Mouse (Mus musculus): ENCODE measurements around the gene Strada. TPM values are rescaled to one million over a fixed set of nuclear protein-coding genes. Genes with fewer than 3 reads are reported as not detected.
A peak's percentile ranks its signal among the peaks of the same experiment; 100 is the strongest.
"Not testable (repeated sequence)": the region's sequence is repeated elsewhere in the genome, so short reads cannot be mapped to it uniquely, and the experiment has no call there.

Gene Strada
- total RNA-seq, 2 experiments from 2014 or later = 32.0 to 34.3 TPM

DNA sequence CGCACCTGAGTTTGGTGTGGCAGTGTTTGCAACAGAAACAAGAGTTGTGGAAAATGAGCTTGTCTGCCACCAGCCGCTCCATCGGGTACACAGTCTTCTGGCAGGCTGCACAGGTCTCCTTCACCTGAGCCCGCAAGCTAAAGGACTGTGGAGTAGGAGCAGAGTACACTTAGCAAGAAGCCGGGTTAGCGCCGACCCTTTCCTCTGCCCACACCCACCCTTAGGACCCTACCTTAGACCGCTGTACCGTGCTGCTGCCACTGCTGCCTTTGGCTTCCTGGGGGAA, 43.1 kb downstream of the Strada start:
- Histone ChIP-seq H3K27ac (peak overlapping the region; percentile 99), H3K4me3 (peak overlapping the region; percentile 85)
- TF ChIP-seq CTCF (conservative IDR thresholded peaks at IDR 0.05) = no peak
- no peak for DNase-seq (ENCODE audit: low spot score in 2 of 2)

DNA sequence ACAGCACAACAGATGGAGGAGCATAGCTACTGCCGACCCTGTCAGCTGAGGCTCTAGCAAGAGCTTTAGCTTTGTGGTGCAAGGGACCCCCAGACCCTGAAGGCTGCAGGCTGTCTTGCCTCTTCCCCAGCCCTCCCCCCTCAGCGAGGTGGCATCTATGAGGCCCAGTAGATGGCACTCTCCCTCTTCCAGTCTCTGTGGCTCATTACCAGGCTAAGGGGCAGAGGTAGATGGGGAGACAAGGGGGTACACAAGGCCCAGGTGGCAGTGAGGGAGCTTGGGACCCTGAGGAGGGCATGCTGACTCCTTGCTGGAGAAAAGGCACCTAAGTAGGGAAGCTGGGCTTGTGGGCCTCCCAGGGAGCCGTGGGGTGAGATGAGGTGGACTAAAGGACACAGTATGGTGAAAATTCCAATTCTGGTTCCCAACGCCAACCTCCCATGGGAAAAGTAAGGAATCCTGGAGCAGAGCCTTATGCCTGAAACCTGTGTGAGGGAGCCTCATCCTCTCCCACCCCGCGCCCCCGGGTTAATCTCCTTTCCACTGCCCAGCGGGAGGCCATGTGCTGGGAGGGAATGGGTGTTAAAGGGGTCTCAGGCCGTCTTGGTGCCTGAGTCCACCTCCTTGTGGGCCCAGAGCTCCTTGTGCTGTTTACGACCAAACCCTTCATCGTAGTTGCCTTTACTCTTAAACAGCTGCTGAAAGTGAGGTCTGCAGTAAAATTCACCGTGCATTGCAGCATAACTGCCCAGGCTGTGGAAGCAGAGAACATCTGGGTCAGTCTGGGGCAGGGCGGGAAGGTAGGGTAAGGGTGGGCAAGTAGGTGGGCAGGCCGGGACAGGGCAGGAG, 43.7 kb downstream of the Strada start:
- peak in 1 of 2 experiments; percentile 63 for DNase-seq (ENCODE audit: low spot score in 2 of 2)
- Histone ChIP-seq H3K27ac (peak overlapping the region; percentile 99), H3K4me3 (peak overlapping the region; percentile 85)
- peak; percentile 78 for TF ChIP-seq CTCF (conservative IDR thresholded peaks at IDR 0.05)

DNA sequence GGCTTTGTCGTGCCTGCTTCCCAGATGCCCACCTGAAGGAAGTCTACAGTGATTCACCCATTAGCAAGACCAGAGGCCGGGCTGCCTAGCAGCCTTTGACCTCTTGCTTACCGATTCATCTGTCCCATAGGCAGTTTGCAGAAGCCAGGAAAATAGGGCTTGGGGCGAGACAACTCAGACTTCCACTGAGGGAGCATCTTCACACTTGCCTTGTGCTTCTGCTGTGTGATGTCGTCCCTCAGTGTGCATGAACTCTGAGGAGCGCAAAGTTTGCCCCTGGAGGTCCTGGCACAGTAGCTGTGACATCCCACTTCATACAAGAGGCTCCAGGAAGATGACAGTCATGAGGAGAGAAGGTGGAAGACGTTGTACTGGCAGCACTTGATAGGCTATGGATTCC, 44.8 kb downstream of the Strada start:
- no peak for DNase-seq (ENCODE audit: low spot score in 2 of 2)
- Histone ChIP-seq H3K27ac (peak overlapping the region; percentile 99), H3K4me3 (peak overlapping the region; percentile 4; the same call in 1 of the 2 replicates)
- no peak for TF ChIP-seq CTCF (conservative IDR thresholded peaks at IDR 0.05)

DNA sequence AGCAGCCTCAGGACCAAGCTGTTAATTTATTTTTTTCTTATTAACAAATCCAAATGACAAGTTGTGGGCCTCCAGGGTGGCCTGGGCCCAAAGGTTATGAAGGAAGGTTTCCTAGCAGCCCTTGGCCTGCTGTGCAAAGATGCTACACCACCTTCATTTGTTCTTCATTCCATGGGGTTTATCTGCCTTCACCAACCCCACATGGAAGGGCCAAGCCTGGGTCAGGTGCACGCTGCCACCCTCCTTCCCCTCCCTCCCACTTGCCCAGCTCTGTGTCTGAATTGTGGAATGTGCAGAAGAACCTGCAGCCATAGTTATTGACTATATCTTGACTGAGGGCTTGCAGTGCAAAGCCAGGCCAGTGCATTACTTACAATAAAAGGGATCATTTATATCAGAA, 45.7 kb downstream of the Strada start:
- Histone ChIP-seq H3K4me3 (0 out of 2 replicates have a peak overlapping the region, but pooled peaks have one; percentile 4), H3K27ac (peak overlapping the region; percentile 99)
- no peak for DNase-seq (ENCODE audit: low spot score in 2 of 2)
- TF ChIP-seq CTCF (conservative IDR thresholded peaks at IDR 0.05) = no peak

DNA sequence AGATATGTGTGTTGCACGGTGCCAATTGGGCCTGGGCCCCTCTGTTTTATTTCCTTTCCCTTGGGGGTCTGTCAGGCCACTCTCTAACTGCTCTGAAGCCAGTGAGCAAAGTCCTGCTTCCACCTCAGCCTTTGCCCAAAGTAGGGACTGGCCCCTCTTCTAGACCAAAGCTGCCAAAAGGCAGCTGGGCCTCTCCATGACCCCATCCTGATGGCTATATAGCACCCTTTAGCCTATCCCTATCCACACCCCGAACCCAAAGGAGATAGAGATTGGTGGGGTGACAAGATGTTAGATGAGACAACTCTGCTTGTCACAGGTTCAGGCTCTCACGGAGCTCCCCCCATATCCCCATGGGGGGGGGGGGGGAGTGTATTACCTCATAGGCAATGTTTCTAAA, 46.2 kb downstream of the Strada start:
- no peak for DNase-seq (ENCODE audit: low spot score in 2 of 2)
- Histone ChIP-seq H3K27ac (peak overlapping the region; percentile 99), H3K4me3 (no peak overlapping the region)
- TF ChIP-seq CTCF (conservative IDR thresholded peaks at IDR 0.05) = no peak

DNA sequence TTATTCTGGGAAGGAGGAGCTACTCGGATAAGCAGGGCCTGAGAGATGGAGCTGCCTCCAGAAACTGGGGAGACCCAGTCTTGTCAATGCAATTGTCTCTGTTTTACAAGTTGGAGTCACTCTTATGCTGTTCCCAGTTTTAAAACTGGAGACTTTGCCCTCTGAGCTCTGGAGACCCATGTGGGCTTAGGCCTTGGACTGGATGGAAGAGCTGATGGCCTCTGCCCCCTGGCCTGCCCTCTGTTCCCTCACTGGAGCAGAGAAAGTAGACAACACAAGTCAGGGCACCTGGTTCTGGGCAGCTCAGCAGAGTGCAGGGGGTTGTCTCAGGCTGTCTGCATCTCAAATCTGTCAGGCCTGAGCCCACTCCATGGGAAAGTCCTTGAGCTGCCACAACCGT, 47.2 kb downstream of the Strada start:
- TF ChIP-seq CTCF (conservative IDR thresholded peaks at IDR 0.05) = no peak
- no peak for DNase-seq (ENCODE audit: low spot score in 2 of 2)
- Histone ChIP-seq H3K27ac (peak overlapping the region; percentile 99), H3K4me3 (no peak overlapping the region)

DNA sequence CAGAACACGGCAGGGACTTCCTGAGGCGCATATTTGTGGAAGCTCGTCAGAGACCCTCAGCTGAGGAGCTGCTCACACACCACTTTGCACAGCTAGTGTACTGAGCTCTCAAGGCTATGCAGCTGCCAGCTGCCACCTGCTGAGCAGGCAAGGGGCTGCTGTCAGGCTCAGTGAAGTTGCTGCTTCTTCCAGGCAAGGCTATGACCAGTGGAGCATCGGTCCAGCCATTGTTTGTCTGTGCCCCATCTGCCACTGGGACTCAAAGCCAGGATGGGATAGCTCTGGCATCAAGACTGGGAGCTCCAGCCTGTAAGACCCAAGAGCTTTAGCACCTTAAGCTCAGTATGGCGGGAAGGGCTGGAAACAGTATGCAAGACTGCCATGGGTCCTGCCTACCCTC, 47.9 kb downstream of the Strada start:
- DNase-seq (ENCODE audit: low spot score in 2 of 2) = no peak
- peak overlapping the region; percentile 99 for H3K27ac ChIP-seq
- no peak overlapping the region for H3K4me3 ChIP-seq
- TF ChIP-seq CTCF (conservative IDR thresholded peaks at IDR 0.05) = no peak

DNA sequence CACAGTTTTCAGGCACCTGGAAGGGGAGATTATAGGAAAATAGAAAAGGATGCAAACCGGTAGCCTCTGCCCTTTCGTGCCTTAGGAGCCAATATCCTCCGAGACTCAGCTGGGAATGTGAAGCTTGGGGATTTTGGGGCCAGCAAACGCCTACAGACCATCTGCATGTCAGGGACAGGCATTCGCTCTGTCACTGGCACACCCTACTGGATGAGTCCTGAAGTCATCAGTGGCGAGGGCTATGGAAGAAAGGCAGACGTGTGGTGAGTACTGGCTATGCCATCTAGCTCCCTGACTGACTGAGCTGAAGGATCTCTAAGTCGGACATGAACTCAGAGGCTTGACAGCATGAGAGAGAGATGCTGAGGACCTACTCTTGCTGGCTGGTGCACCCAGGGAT, 49.8 kb downstream of the Strada start:
- DNase-seq (ENCODE audit: low spot score in 2 of 2) = peak; percentile 70 to 72
- peak overlapping the region; percentile 84 for H3K27ac ChIP-seq
- TF ChIP-seq CTCF (conservative IDR thresholded peaks at IDR 0.05) = peak; percentile 67
- H3K4me3 ChIP-seq = no peak overlapping the region

DNA sequence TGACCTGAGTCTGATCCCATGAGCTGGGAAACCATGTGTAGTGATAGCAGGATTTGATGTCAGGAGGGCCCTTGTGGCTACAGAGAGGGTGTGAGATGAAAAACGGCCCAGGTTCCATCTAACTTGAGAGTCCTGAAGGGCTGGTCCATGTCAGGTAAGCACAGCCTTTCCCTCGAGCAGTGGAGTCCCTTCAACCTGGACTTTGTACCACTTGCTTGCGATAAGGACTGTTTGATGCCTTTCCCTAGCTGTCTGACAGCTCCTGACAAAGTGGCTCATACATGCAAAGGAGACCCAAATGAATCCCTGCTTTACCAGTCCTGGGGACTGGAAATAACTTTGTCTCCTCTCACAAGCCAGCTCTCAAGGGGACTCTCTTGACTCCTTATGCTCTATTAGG, 50.7 kb downstream of the Strada start:
- no peak for DNase-seq (ENCODE audit: low spot score in 2 of 2)
- Histone ChIP-seq H3K4me3 (no peak overlapping the region), H3K27ac (peak overlapping the region; percentile 84)
- no peak for TF ChIP-seq CTCF (conservative IDR thresholded peaks at IDR 0.05)

DNA sequence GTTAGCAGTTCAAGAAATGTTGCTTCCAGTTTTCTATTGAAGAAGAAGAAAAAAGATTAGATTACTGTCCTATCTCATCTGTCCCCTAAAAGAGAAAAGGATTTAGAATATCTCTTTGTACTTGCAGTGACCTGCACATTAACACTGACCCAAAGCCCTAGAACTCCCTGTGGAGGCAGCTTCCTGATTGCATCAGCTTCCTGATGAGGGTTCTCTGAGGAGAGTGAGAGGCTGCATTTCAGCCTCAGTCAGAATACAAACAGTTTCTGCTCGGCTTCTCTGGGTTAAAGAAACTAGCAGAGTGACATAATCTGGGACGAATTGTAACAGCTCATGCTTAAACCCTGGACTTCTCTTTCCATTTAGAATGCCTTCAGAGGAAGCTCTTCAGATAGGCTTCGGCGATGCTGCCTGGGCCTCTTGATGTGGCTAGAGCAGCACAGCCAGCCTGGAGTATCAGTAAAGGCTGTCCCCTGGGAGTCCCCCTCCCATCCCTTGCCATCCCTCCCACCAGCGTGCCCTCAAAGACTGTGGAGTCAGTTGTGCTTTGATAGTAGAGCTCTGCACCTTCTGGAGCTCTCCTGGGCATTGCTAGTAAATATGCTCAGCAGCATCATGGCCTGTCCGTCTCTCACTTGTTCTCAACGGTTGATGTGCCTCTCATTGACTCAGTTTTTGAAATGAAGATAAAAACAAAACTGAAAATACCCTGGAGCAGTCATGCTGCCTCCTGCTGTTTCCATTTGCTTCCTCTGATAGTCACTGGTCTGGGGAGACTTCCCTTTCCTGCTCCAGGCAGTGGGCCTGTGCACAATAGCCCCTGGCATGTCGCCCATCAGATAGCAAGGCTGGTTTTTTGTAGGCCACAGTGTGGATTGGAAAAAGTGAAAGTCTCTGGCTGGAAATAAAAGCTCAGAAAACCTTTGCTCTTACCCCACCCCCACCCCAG, 67.1 kb downstream of the Strada start:
- peak overlapping the region; percentile 26 for H3K4me3 ChIP-seq
- peak; percentile 38 for TF ChIP-seq CTCF (conservative IDR thresholded peaks at IDR 0.05)
- DNase-seq (ENCODE audit: low spot score in 2 of 2) = peak; percentile 19 to 36
- H3K27ac ChIP-seq = peak overlapping the region; percentile 85

DNA sequence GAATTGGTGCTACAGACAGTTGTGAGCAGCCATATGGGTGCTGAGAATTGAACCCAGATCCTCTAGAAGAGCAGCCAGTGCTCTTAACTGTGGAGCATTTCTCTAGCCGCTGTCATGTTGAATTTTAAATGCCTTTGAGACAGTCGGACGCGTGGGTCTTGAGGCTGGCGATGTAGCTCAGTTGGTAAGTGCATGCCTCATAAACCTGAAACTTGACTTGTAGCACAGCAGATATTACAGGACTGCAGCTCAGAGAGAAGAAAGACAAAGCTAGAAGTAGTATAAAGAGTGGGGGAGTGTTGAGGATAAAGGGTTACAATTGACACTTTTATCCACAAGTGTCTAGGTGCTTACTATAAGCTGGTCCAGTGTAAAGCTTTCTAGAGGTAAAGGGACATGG, 69.5 kb downstream of the Strada start:
- H3K27ac ChIP-seq = no peak overlapping the region
- H3K4me3 ChIP-seq = no peak overlapping the region
- DNase-seq (ENCODE audit: low spot score in 2 of 2) = no peak
- no peak for TF ChIP-seq CTCF (conservative IDR thresholded peaks at IDR 0.05)

DNA sequence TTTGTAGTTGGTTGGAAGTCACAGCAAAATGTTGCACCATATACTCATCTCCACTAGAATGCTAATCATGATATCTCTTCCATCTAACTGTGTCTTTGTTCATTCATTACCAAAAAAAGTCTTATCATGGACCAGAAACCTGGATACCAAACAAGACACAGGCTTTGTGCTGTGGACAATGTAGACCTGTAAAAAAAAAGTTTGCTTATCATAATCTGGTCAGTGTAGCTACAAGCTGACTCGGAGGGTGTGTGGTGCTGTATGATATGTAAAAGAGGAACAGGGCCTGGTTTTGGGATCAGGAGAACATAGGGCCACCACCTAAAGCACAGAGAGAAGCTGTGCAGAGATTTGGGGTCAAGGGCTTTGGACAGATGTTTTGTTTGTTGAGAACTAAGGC, 72.5 kb downstream of the Strada start:
- no peak for TF ChIP-seq CTCF (conservative IDR thresholded peaks at IDR 0.05)
- H3K27ac ChIP-seq = no peak overlapping the region
- H3K4me3 ChIP-seq = no peak overlapping the region
- no peak for DNase-seq (ENCODE audit: low spot score in 2 of 2)

DNA sequence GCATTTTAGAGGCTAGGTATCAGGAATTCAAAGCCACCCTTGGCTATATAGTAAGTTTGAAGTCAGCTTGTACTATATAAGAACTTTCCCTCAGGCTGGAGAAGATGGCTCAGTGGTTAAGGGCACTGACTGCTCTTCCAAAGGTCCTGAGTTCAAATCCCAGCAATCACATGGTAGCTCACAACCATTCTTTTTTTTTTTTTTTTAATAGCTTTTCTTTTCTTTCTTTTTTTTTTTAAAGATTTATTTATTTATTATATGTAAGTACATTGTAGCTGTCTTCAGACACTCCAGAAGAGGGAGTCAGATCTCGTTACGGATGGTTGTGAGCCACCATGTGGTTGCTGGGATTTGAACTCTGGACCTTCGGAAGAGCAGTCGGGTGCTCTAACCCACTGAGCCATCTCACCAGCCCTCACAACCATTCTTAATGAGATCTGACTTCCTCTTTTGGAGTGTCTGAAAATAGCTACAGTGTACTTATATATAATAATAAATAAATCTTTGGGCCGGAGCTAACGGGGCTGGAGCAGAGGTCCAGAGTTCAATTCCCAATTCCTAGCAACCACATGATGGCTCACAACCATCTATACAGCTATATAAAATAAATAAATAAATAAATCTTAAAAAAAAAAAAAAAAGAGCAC, 75.1 kb downstream of the Strada start:
- not testable (repeated sequence) for H3K27ac ChIP-seq; DNase-seq (ENCODE audit: low spot score in 2 of 2); H3K4me3 ChIP-seq

All from layer of hippocampus, adult 2 months (tissue).